Mouse (Mus musculus) CH12.LX (cell line): ENCODE data around the gene Pabpn1l.

Source experiments
- CTCF ChIP-seq, 2 experiments: IDR thresholded peaks in 1 of 2; conservative IDR thresholded peaks in 1 of 2; 2 replicates each; pipeline ENCODE4 v1.5.1; 2011 to 2012; ENCODE audit warnings: low read depth in 2 of 2, low read length in 2 of 2, improper control_type of control experiment in 1 of 2, inconsistent platforms in 1 of 2, mild to moderate bottlenecking in 1 of 2, moderate library complexity in 1 of 2
- SIN3A ChIP-seq: IDR thresholded peaks from 2 replicates; pipeline ENCODE4 v1.6.1; 2012; ENCODE audit warnings: low read length, improper control_type of control experiment, inconsistent platforms

DNA sequence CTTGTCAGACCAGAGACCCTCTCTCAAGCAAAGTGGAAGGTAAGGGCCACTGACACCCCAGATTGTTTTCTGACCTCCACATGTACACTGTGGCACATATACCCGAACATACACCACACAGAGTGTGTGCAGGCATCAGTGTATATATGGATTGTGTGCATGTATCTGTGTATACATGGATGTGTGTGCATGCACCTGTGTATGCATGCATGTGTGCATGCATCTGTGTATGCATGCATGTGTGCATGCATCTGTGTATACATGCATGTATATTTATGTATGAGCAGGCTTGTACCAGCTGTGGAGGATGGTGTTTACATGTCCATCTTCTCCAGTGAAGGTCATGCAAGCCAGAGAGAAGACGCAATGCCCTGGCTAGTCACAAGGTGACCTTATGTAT lies 39.4 kb upstream of the Pabpn1l start:
- TF ChIP-seq SIN3A = no peak
- TF ChIP-seq CTCF (conservative IDR thresholded peaks at IDR 0.05 in 1 of 2, IDR thresholded peaks at IDR 0.05 in 1 of 2; ENCODE audit: low read depth in 2 of 2, low read length in 2 of 2) = no peak
